Mouse (Mus musculus): ENCODE data around the gene Irgq.

DNA sequence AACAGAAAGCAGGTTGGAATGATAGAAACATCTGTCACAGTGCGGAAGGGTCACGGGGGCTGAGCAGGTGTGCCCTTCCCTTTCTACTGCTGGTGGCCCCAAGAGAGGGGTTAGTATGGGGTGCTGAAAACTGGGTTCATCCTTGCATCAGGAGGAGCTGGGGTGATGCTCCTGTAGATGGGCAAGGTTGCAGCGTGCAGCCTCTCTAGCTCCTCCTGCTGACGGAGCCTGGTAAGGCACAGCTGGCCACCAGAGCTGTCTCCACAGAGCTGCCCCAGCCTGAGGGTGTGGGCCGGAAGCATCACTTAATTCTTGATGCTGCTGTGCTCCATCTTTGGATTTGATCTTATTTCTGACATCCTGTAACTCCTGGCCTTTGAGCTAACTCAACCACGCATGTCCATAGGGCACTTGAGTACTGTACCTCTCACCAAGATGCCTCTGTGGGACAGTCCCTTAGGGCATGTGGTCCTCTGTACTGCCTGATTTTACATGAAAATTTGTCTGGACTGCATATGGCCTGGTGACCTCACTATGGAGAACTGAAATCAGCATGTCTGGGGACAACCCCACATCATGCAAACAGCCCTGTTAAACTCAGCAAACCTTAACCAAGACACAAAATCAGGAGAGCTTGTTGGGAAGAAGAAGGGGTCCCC is 34.2 kb downstream of the Irgq start:
- TF ChIP-seq GATA1 (IDR thresholded peaks at IDR 0.05; ENCODE audit: low read length) (no peak), TAL1 (IDR thresholded peaks at IDR 0.05; ENCODE audit: low read length) (no peak)
